Mouse (Mus musculus) adrenal gland, postnatal 14 days (tissue): ENCODE results near the gene Eml1. TPM values are rescaled to one million over a fixed set of nuclear protein-coding genes. Genes with fewer than 3 reads are reported as not detected.

ENCODE experiments used
- DNase-seq: peaks from one replicate; pipeline ENCODE4 v3.0.0; 2021; ENCODE audit warnings: mixed read lengths
- total RNA-seq: library from RNA; stranded (reverse); gene quantifications from 2 replicates; pipeline ENCODE4 v1.2.3, GENCODE M21; 2021

Gene Eml1
- total RNA-seq, 1 experiment from 2014 or later: 32.9 TPM

- DNase-seq: no peak
Measured at GRCm38 (mm10) chr12:108373611-108374010, 2.9 kb downstream of the Eml1 start.

GRCm38 (mm10) chr12:108374689-108375088, 3.9 kb downstream of the Eml1 start:
- no peak for DNase-seq

- DNase-seq: no peak
Measured at GRCm38 (mm10) chr12:108378379-108379133, 7.8 kb downstream of the Eml1 start.

GRCm38 (mm10) chr12:108386476-108387232, 15.9 kb downstream of the Eml1 start:
- peak; percentile 73 for DNase-seq

- no peak for DNase-seq
Measured at GRCm38 (mm10) chr12:108389718-108390117, 19.0 kb downstream of the Eml1 start.

GRCm38 (mm10) chr12:108392254-108393044, 21.7 kb downstream of the Eml1 start:
- DNase-seq: peak; percentile 63

- no peak for DNase-seq
Measured at GRCm38 (mm10) chr12:108393082-108393481, 22.3 kb downstream of the Eml1 start.

- DNase-seq: peak; percentile 96
Measured at GRCm38 (mm10) chr12:108393637-108394036, 22.9 kb downstream of the Eml1 start.

- no peak for DNase-seq
Measured at GRCm38 (mm10) chr12:108394534-108395284, 24.0 kb downstream of the Eml1 start.

- DNase-seq: peak; percentile 44
Measured at GRCm38 (mm10) chr12:108395285-108395660, 24.5 kb downstream of the Eml1 start.

- peak; percentile 72 for DNase-seq
Measured at GRCm38 (mm10) chr12:108396081-108396947, 25.6 kb downstream of the Eml1 start.

- DNase-seq: peak; percentile 26
Measured at GRCm38 (mm10) chr12:108398681-108399080, 27.9 kb downstream of the Eml1 start.

- DNase-seq: no peak
Measured at GRCm38 (mm10) chr12:108399191-108399590, 28.4 kb downstream of the Eml1 start.

GRCm38 (mm10) chr12:108400951-108401350, 30.2 kb downstream of the Eml1 start:
- peak; percentile 25 for DNase-seq

GRCm38 (mm10) chr12:108403957-108404356, 33.2 kb downstream of the Eml1 start:
- peak; percentile 73 for DNase-seq

- no peak for DNase-seq
Measured at GRCm38 (mm10) chr12:108409100-108409499, 38.3 kb downstream of the Eml1 start.

- no peak for DNase-seq
Measured at GRCm38 (mm10) chr12:108410416-108411208, 39.9 kb downstream of the Eml1 start.

- no peak for DNase-seq
Measured at GRCm38 (mm10) chr12:108414932-108415331, 44.2 kb downstream of the Eml1 start.

GRCm38 (mm10) chr12:108419570-108419969, 48.8 kb downstream of the Eml1 start:
- no peak for DNase-seq

- DNase-seq: no peak
Measured at GRCm38 (mm10) chr12:108421477-108421876, 50.7 kb downstream of the Eml1 start.
